18 mouse cellular contexts compared by ENCODE assay signal in the genomic region with DNA sequence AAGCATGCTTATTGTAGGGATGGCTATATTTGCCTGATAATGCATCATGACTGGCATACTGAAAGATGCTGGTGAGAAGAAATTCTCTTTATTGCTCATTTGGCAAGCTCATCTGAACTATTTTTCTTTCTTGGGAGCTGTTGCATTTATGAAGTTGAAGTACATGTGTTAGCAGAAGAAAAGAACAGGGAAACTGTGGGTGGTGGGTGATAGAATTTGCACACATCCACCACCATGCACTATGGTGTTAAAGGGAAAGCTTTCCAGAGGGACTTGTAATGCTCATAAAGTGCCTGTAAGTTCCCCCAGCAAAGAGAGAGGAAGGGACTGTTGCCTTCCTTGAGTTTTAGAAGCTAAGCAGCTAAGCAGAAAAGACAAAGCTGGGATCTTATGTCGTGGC.
A peak's percentile ranks its signal among the peaks of the same experiment; 100 is the strongest.
DNase-seq lines count a peak whose midpoint lies in the region; ATAC-seq lines count a peak whose summit lies in the region.
"Had no signal": no experiment of that assay in that cellular context is flagged by ENCODE, and none has a peak within 500 bp of the region (broad histone marks: within the 10 kb centered on the region; RNA-seq: fewer than 3 reads in every experiment).

No protein-coding gene starts in this region.

- intact Hi-C loops in left cerebral cortex, postnatal 36 days (cut with DNase I): no loop called here

- DNase-seq in frontal cortex, postnatal 10 days (ENCODE audit: low spot score in 2 of 2): no peak
- peak; percentile 2 to 6 for DNase-seq in left cerebral cortex, adult 9 months (ENCODE audit: low spot score in 2 of 2)
- no peak for DNase-seq in left cerebral cortex, postnatal 36 days (ENCODE audit: low spot score in 2 of 2)
- DNase-seq in right cerebral cortex, adult 18-20 months: peak; percentile 10
- DNase-seq in right cerebral cortex, adult 2 months (ENCODE audit: low spot score in 2 of 2): no peak
- DNase-seq in thymus, postnatal 10 days (ENCODE audit: low spot score in 2 of 2): no peak
- DNase-seq: adrenal gland, adult 8-10 months; adrenal gland, postnatal 25 days; cerebellum, adult 18-20 months; cerebellum, adult 9-10 months; cerebellum, postnatal 14 days; gastrocnemius, adult 2 months; gastrocnemius, postnatal 14 days; heart, adult 11 months had no signal

- ATAC-seq in frontal cortex, adult (ENCODE audit: low TSS enrichment): peak; percentile 99
- ATAC-seq: activated CD4-positive, CD25-positive, alpha-beta regulatory T cell, adult 4 months; forebrain, embryonic 13.5 days; forebrain, embryonic 16.5 days had no signal

Comparison
In these comparisons a context has a peak if more than half of its experiments do, and no peak if none do; other contexts are left out.
1. DNase-seq: peak in left cerebral cortex, adult 9 months (2 of 2) and right cerebral cortex, adult 18-20 months (single experiment); none in frontal cortex, postnatal 10 days (0 of 2), left cerebral cortex, postnatal 36 days (0 of 2), right cerebral cortex, adult 2 months (0 of 2) and thymus, postnatal 10 days (0 of 2).